14 mouse cellular contexts compared by ENCODE assay signal in genomic region chr12:52328488-52328887, GRCm38 (mm10).
"Had no signal": no experiment of that assay in that cellular context is flagged by ENCODE, and none has a peak within 500 bp of the region (broad histone marks: within the 10 kb centered on the region; RNA-seq: fewer than 3 reads in every experiment).

No protein-coding gene starts in this region.

- H3K4me3 ChIP-seq: layer of hippocampus, adult 2 months; limb, embryonic 10.5 days; limb, embryonic 13.5 days; liver, embryonic 12.5 days; liver, embryonic 15.5 days had no signal

- ATAC-seq: liver, embryonic 12.5 days had no signal

- H3K9ac ChIP-seq: limb, embryonic 13.5 days; liver, embryonic 12.5 days; liver, embryonic 15.5 days; lung, embryonic 14.5 days had no signal

- H3K9me3 ChIP-seq: limb, embryonic 10.5 days; limb, embryonic 13.5 days; liver, embryonic 12.5 days; liver, embryonic 15.5 days had no signal

- H3K27me3 ChIP-seq: limb, embryonic 13.5 days; liver, embryonic 12.5 days; liver, embryonic 15.5 days had no signal

- H3K27ac ChIP-seq: layer of hippocampus, adult 2 months; limb, embryonic 10.5 days; limb, embryonic 13.5 days; liver, embryonic 12.5 days; liver, embryonic 15.5 days had no signal

- DNase-seq: kidney, adult 9 months; kidney, postnatal 25 days; layer of hippocampus, adult 9-11 months; liver; lung, embryonic 14.5 days; midbrain, embryonic 14.5 days; thymus, adult 18-20 months; thymus, postnatal 36 days had no signal

- H3K4me1 ChIP-seq: liver, embryonic 12.5 days; liver, embryonic 15.5 days had no signal

- H3K4me2 ChIP-seq: limb, embryonic 13.5 days; liver, embryonic 12.5 days; liver, embryonic 15.5 days; lung, embryonic 14.5 days; midbrain, embryonic 11.5 days had no signal

- H3K36me3 ChIP-seq: limb, embryonic 10.5 days; limb, embryonic 13.5 days; liver, embryonic 12.5 days; liver, embryonic 15.5 days had no signal
